Mouse (Mus musculus) midbrain, postnatal 0 days (tissue): ENCODE measurements around the gene Zfand3. TPM values are rescaled to one million over a fixed set of nuclear protein-coding genes. Genes with fewer than 3 reads are reported as not detected.

Experiments
- ATAC-seq: fragments of 200-750 bp; cut with Nextera tagmentation; 2 replicates; pipeline ENCODE4 v1.8.0; 2017; ENCODE audit warnings: moderate number of reproducible peaks, mild to moderate bottlenecking, moderate TSS enrichment, moderate library complexity; ENCODE audit not compliant: low FRiP score
- DNase-seq: peaks from one replicate; pipeline ENCODE4 v3.0.0-alpha.2; 2015; ENCODE audit warnings: low spot score
- H3K27ac ChIP-seq: fragments of 300-500 bp; sonication (generic); 2 replicates; pipeline ENCODE4 v1.5.1; 2014; ENCODE audit warnings: low read depth, mild to moderate bottlenecking, low read length, mixed read lengths
- H3K27me3 ChIP-seq: fragments of 300-500 bp; sonication (generic); 2 replicates; pipeline ENCODE4 v1.6.1; 2014; ENCODE audit warnings: low read length, control low read depth, mixed read lengths; ENCODE audit not compliant: insufficient read depth
- H3K36me3 ChIP-seq: fragments of 300-500 bp; sonication (generic); 2 replicates; pipeline ENCODE4 v1.6.1; 2014; ENCODE audit warnings: low read length, control low read depth, mixed read lengths; ENCODE audit not compliant: insufficient read depth
- H3K4me1 ChIP-seq: fragments of 300-500 bp; sonication (generic); 2 replicates; pipeline ENCODE4 v1.6.1; 2014; ENCODE audit warnings: mild to moderate bottlenecking, control low read depth, antibody characterized with exemption, low read length, mixed read lengths; ENCODE audit not compliant: insufficient read depth
- H3K4me2 ChIP-seq: fragments of 300-500 bp; sonication (generic); 2 replicates; pipeline ENCODE4 v1.6.1; 2014; ENCODE audit warnings: low read depth, mild to moderate bottlenecking, low read length, mixed read lengths; ENCODE audit not compliant: poor library complexity, severe bottlenecking
- H3K4me3 ChIP-seq: fragments of 300-500 bp; sonication (generic); 2 replicates; pipeline ENCODE4 v1.5.1; 2014; ENCODE audit warnings: low read depth, mild to moderate bottlenecking, low read length, moderate library complexity
- H3K9ac ChIP-seq: fragments of 300-500 bp; sonication (generic); replicated peaks from 2 replicates; pipeline ENCODE4 v1.6.1; 2014; ENCODE audit warnings: mild to moderate bottlenecking, low read length, moderate library complexity, mixed read lengths; ENCODE audit not compliant: poor library complexity, severe bottlenecking
- H3K9me3 ChIP-seq: fragments of 300-500 bp; sonication (generic); 2 replicates; pipeline ENCODE4 v1.6.1; 2016; ENCODE audit warnings: low read length, control low read depth
- CTCF ChIP-seq: IDR thresholded peaks from 2 replicates; pipeline ENCODE4 v1.5.1; 2016; ENCODE audit warnings: antibody characterized with exemption, mild to moderate bottlenecking
- WGBS: fragments of 180-500 bp; shearing (Covaris S2); extraction: QIAGEN DNeasy Blood & Tissue Kit; methylation state at CpG from one replicate; pipeline ENCODE4 v1.1.7; 2014; 5-methylcytosine and 5-hydroxymethylcytosine counted together
- polyA plus RNA-seq: library from polyadenylated mRNA; unstranded; fragments of >200 nt; fragmentation: Nextera tagmentation; extraction: Ambion mirVana; gene quantifications from 2 replicates; pipeline ENCODE4 v1.2.1, GENCODE M21; 2015
- total RNA-seq: library from RNA; depleted of rRNA; stranded (reverse); fragments of >200 nt; gene quantifications from 2 replicates; pipeline ENCODE4 v1.2.3, GENCODE M21; 2014

The Zfand3 gene
- total and polyA plus RNA-seq, 2 experiments from 2014 or later: 41.3 to 72.2 TPM

DNA sequence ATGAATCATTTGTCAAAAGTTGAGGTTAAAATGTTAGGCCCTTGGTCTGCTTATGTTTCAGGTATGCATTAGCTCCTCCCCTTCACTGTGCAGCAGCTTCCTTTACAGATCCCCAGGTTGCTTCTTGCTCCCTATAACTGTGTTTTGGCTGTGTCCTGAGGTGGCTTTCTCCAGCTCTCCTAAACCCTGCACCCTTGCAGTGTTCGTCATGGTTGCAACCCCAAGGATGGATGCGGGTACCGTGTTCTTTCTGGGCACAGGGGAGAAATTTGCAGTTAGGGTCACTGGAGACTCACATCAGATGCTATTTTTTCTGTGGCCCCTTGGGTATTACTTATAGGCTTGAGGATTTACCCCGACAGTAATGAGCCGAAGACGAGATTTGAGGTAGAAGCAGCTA, 175.7 kb downstream of the Zfand3 start:
- Histone ChIP-seq H3K9ac (no peak overlapping the region), H3K9me3 (no peaks in the 10 kb centered on the region), H3K36me3 (no peaks in the 10 kb centered on the region; the same call in 1 of the 2 replicates), H3K27me3 (no peaks in the 10 kb centered on the region), H3K4me3 (no peak overlapping the region), H3K4me2 (no peak overlapping the region), H3K27ac (no peak overlapping the region), H3K4me1 (no peaks in the 10 kb centered on the region)
- TF ChIP-seq CTCF: no peak
- no peak for ATAC-seq
- no peak for DNase-seq
- 81% methylated on average over 6 of the region's 6 CpGs for WGBS

DNA sequence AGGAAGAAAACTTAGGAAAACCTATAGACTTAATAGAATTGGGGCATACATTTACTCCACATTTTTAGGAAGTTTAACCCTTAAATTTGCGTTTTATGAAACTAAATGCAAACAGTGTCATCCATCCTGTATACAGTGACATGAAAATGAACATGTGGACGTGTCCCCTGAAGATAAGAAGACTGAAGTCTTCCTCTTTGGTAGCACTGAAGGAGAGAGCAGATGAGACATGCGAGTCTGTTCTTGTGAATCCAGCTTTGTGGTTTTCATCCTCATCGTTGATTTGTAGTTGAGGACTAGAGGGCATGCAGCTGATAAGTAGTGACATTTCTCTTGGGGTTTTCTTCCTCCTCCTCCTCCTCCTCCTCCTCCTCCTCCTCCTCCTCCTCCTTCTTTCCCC, 177.0 kb downstream of the Zfand3 start:
- H3K4me1 ChIP-seq: no peaks in the 10 kb centered on the region
- no peak overlapping the region for H3K9ac ChIP-seq
- H3K27ac ChIP-seq: no peak overlapping the region
- DNase-seq: no peak
- H3K4me2 ChIP-seq: no peak overlapping the region
- no peaks in the 10 kb centered on the region for H3K27me3 ChIP-seq
- 78% methylated on average over 4 of the region's 4 CpGs for WGBS
- TF ChIP-seq CTCF: no peak
- H3K9me3 ChIP-seq: no peaks in the 10 kb centered on the region
- H3K36me3 ChIP-seq: no peaks in the 10 kb centered on the region; the same call in 1 of the 2 replicates
- H3K4me3 ChIP-seq: no peak overlapping the region
- ATAC-seq: no peak

DNA sequence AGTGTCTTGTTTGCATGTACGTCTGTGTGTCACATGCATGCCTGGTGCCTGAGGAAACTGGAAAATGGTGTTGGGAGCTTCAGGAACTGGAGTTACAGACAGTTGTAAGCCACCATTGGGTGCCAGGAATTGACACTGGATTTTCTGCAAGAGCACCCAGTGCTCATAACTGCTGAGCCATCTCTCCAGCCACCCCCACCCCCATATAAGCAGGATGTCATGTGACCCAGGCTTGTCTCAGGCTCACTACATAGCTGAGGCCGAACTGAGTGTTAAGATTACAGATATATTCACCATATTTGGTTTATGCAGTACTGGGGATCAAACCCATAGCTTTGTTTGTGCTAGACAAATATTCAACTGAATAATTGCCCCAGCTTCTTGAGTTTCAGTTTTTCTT, 177.5 kb downstream of the Zfand3 start:
- Histone ChIP-seq H3K4me2 (no peak overlapping the region), H3K4me3 (no peak overlapping the region), H3K27ac (no peak overlapping the region), H3K27me3 (no peaks in the 10 kb centered on the region), H3K36me3 (no peaks in the 10 kb centered on the region; the same call in 1 of the 2 replicates), H3K9me3 (no peaks in the 10 kb centered on the region), H3K4me1 (no peaks in the 10 kb centered on the region; the same call in 1 of the 2 replicates), H3K9ac (no peak overlapping the region)
- no peak for DNase-seq
- no peak for ATAC-seq
- no peak for TF ChIP-seq CTCF
- WGBS: 87% methylated on average over 2 of the region's 2 CpGs

DNA sequence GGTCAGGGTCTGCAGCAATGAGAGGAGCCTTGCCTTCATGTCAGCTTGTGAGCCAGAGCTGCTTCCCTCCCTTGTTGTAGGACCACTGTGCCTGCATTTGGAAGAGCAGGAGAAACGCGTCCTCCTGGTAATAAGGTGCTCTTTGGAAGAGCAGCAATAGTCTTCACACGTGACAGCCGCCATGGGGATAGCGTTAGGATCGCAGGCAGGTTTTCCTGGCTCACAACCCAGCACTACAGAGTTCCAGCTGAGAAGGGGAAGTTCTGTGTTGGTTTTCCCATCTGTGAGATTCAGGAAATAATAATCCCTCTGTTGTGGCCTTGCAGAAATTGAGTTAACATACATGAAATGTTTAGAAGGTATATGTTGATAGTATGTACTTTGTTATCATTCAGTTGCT, 179.0 kb downstream of the Zfand3 start:
- Histone ChIP-seq H3K4me2 (no peak overlapping the region), H3K4me3 (no peak overlapping the region), H3K36me3 (no peaks in the 10 kb centered on the region), H3K9ac (no peak overlapping the region), H3K4me1 (peaks cover 8% of the 10 kb centered on the region), H3K27me3 (no peaks in the 10 kb centered on the region), H3K9me3 (no peaks in the 10 kb centered on the region), H3K27ac (no peak overlapping the region)
- no peak for TF ChIP-seq CTCF
- no peak for DNase-seq
- no peak for ATAC-seq
- 73% methylated on average over 6 of the region's 6 CpGs for WGBS

DNA sequence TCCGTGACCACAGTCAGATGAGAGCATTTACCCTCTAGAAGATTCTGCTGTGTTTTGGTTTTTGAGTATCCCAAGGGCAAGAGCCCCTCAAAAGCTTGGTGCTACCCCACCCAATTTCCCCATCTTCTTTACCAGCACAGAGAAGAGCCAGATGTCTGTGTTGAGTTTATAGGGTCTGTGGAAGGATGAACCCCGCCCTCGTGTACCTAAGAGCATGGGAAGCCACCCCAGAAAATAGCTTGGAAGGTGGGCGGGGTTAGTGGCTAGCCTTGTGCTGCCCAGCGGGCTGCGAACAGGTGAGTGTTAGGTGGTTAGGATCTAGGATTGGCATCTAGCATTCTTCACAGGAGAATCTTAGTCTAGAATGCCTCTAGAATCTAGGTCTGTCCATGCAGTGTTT, 182.6 kb downstream of the Zfand3 start:
- ATAC-seq (no peak), DNase-seq (no peak)
- Histone ChIP-seq H3K4me2 (no peak overlapping the region), H3K9ac (no peak overlapping the region), H3K9me3 (no peaks in the 10 kb centered on the region), H3K36me3 (no peaks in the 10 kb centered on the region), H3K4me3 (no peak overlapping the region), H3K27me3 (no peaks in the 10 kb centered on the region), H3K4me1 (peaks cover 12% of the 10 kb centered on the region), H3K27ac (peak overlapping the region; percentile 65; the same call in 1 of the 2 replicates)
- no peak for TF ChIP-seq CTCF
- WGBS: 88% methylated on average over 6 of the region's 6 CpGs

- peaks cover 12% of the 10 kb centered on the region for H3K4me1 ChIP-seq
- H3K9ac ChIP-seq: 0 out of 2 replicates have a peak overlapping the region, but pooled peaks have one; percentile 29
- ATAC-seq: peak; percentile 12; the same call in 1 of the 2 replicates
Observed at GRCm38 (mm10) chr17:30187581-30187980, 183.0 kb downstream of the Zfand3 start.

More at GRCm38 (mm10) chr17:30187581-30187980, 183.0 kb downstream of the Zfand3 start:
- H3K4me3 ChIP-seq: no peak overlapping the region
- WGBS: 12% methylated on average over 5 of the region's 5 CpGs
- TF ChIP-seq CTCF: no peak
- H3K9me3 ChIP-seq: no peaks in the 10 kb centered on the region
- no peak overlapping the region for H3K4me2 ChIP-seq
- H3K27me3 ChIP-seq: no peaks in the 10 kb centered on the region
- no peaks in the 10 kb centered on the region for H3K36me3 ChIP-seq
- H3K27ac ChIP-seq: peak overlapping the region; percentile 65
- no peak for DNase-seq
